Mouse (Mus musculus): ENCODE results near the gene Acap3. TPM values are rescaled to one million over a fixed set of nuclear protein-coding genes. Genes with fewer than 3 reads are reported as not detected.

The Acap3 gene
- polyA plus RNA-seq, 1 experiment from 2014 or later = 101 TPM

GRCm38 (mm10) chr4:155943534-155944249 is 52.1 kb downstream of the Acap3 start, which contains the start of gene Ube2j2:
TSS of gene Ube2j2 (plus strand) at chr4:155943831.
- ATAC-seq = peak; percentile 99
- Histone ChIP-seq H3K27ac (ENCODE audit: low read length) (peak within 1 kb of the TSS; percentile 74), H3K4me1 (replicated peaks; ENCODE audit: control insufficient read depth, insufficient read depth, low read length) (peaks cover 23% of the 10 kb centered on the region), H3K27me3 (replicated peaks; ENCODE audit: control insufficient read depth, insufficient read depth, low read length) (peaks cover 3% of the 10 kb centered on the region; the same call in 1 of the 2 replicates), H3K36me3 (ENCODE audit: control insufficient read depth, insufficient read depth) (peaks cover 8% of the 10 kb centered on the region; the same call in 1 of the 2 replicates), H3K4me3 (replicated peaks; ENCODE audit: low read length) (peak within 1 kb of the TSS; percentile 94), H3K4me2 (ENCODE audit: low read length) (peak within 1 kb of the TSS; percentile 98), H3K9me3 (ENCODE audit: control insufficient read depth, low read length) (no peaks in the 10 kb centered on the region), H3K9ac (replicated peaks; ENCODE audit: low read depth, low read length) (peak within 1 kb of the TSS; percentile 87)
- under 1% methylated on average over 85 of the region's 85 CpGs for WGBS

- peak overlapping the region; percentile 87 for H3K9ac ChIP-seq (replicated peaks; ENCODE audit: low read depth, low read length)
- peak; percentile 13; the same call in 1 of the 2 replicates for ATAC-seq
- no peak overlapping the region; the same call in 1 of the 2 replicates for H3K27ac ChIP-seq (ENCODE audit: low read length)
- H3K27me3 ChIP-seq (replicated peaks; ENCODE audit: control insufficient read depth, insufficient read depth, low read length) = peaks cover 3% of the 10 kb centered on the region; the same call in 1 of the 2 replicates
- peak overlapping the region; percentile 94 for H3K4me3 ChIP-seq (replicated peaks; ENCODE audit: low read length)
- H3K36me3 ChIP-seq (ENCODE audit: control insufficient read depth, insufficient read depth) = peaks cover 12% of the 10 kb centered on the region
- WGBS = under 1% methylated on average over 17 of the region's 17 CpGs
- no peaks in the 10 kb centered on the region for H3K9me3 ChIP-seq (ENCODE audit: control insufficient read depth, low read length)
- peaks cover 23% of the 10 kb centered on the region for H3K4me1 ChIP-seq (replicated peaks; ENCODE audit: control insufficient read depth, insufficient read depth, low read length)
- peak overlapping the region; percentile 98 for H3K4me2 ChIP-seq (ENCODE audit: low read length)
Measured at GRCm38 (mm10) chr4:155944271-155944670, 52.6 kb downstream of the Acap3 start.

- no peak for ATAC-seq
- no peak overlapping the region for H3K27ac ChIP-seq (ENCODE audit: low read length)
- no peak overlapping the region for H3K4me3 ChIP-seq (replicated peaks; ENCODE audit: low read length)
- H3K4me1 ChIP-seq (replicated peaks; ENCODE audit: control insufficient read depth, insufficient read depth, low read length) = peaks cover 23% of the 10 kb centered on the region
- H3K9me3 ChIP-seq (ENCODE audit: control insufficient read depth, low read length) = no peaks in the 10 kb centered on the region
- H3K36me3 ChIP-seq (ENCODE audit: control insufficient read depth, insufficient read depth) = peaks cover 31% of the 10 kb centered on the region
- no peaks in the 10 kb centered on the region for H3K27me3 ChIP-seq (replicated peaks; ENCODE audit: control insufficient read depth, insufficient read depth, low read length)
- no peak overlapping the region for H3K9ac ChIP-seq (replicated peaks; ENCODE audit: low read depth, low read length)
- H3K4me2 ChIP-seq (ENCODE audit: low read length) = no peak overlapping the region
Measured at GRCm38 (mm10) chr4:155947094-155947493, 55.5 kb downstream of the Acap3 start.

GRCm38 (mm10) chr4:155955491-155955890 is 63.9 kb downstream of the Acap3 start:
- Histone ChIP-seq H3K27me3 (replicated peaks; ENCODE audit: control insufficient read depth, insufficient read depth, low read length) (no peaks in the 10 kb centered on the region), H3K4me3 (replicated peaks; ENCODE audit: low read length) (no peak overlapping the region), H3K36me3 (ENCODE audit: control insufficient read depth, insufficient read depth) (peaks cover 25% of the 10 kb centered on the region), H3K9me3 (ENCODE audit: control insufficient read depth, low read length) (no peaks in the 10 kb centered on the region), H3K9ac (replicated peaks; ENCODE audit: low read depth, low read length) (no peak overlapping the region), H3K4me2 (ENCODE audit: low read length) (no peak overlapping the region), H3K27ac (ENCODE audit: low read length) (no peak overlapping the region), H3K4me1 (replicated peaks; ENCODE audit: control insufficient read depth, insufficient read depth, low read length) (no peaks in the 10 kb centered on the region)
- ATAC-seq = no peak
- 97% methylated on average over 6 of the region's 6 CpGs for WGBS

Small RNA genes within 50 kb of the gene (microRNA-seq; reads per million reads assigned to microRNA genes)
- not detected for gene Gm22991

Other genes with a start within 250 kb of the Acap3 start
- not detected in 2 replicates for gene Gm10563, start 246.4 kb upstream of the Acap3 start, polyA plus RNA-seq (2015; fragmentation: Nextera tagmentation; extraction: Ambion mirVana)
- gene Mmp23, start 238.4 kb upstream of the Acap3 start, polyA plus RNA-seq (2015; fragmentation: Nextera tagmentation; extraction: Ambion mirVana) = 3.0 and 3.2 TPM in 2 replicates
- gene Mib2, start 222.6 kb upstream of the Acap3 start, polyA plus RNA-seq (2015; fragmentation: Nextera tagmentation; extraction: Ambion mirVana) = 49.8 and 63.1 TPM in 2 replicates
- gene Fndc10, start 197.5 kb upstream of the Acap3 start, polyA plus RNA-seq (2015; fragmentation: Nextera tagmentation; extraction: Ambion mirVana) = 4.8 and 7.5 TPM in 2 replicates
- gene Ssu72, start 187.0 kb upstream of the Acap3 start, polyA plus RNA-seq (2015; fragmentation: Nextera tagmentation; extraction: Ambion mirVana) = 134 and 150 TPM in 2 replicates
- 7.3 and 11.4 TPM in 2 replicates for gene Tmem240, start 157.0 kb upstream of the Acap3 start, polyA plus RNA-seq (2015; fragmentation: Nextera tagmentation; extraction: Ambion mirVana)
- gene Atad3a, start 130.7 kb upstream of the Acap3 start, polyA plus RNA-seq (2015; fragmentation: Nextera tagmentation; extraction: Ambion mirVana) = 98.2 and 101 TPM in 2 replicates
- gene Vwa1, start 117.1 kb upstream of the Acap3 start, polyA plus RNA-seq (2015; fragmentation: Nextera tagmentation; extraction: Ambion mirVana) = 27.3 and 29.6 TPM in 2 replicates
- gene Tmem88b, start 105.9 kb upstream of the Acap3 start, polyA plus RNA-seq (2015; fragmentation: Nextera tagmentation; extraction: Ambion mirVana) = 0.47 and 0.53 TPM in 2 replicates
- gene Ankrd65, start 101.4 kb upstream of the Acap3 start, polyA plus RNA-seq (2015; fragmentation: Nextera tagmentation; extraction: Ambion mirVana) = not detected in 2 replicates
- 214 and 231 TPM in 2 replicates for gene Mrpl20, start 88.9 kb upstream of the Acap3 start, polyA plus RNA-seq (2015; fragmentation: Nextera tagmentation; extraction: Ambion mirVana)
- 176 and 188 TPM in 2 replicates for gene Ccnl2, start 79.3 kb upstream of the Acap3 start, polyA plus RNA-seq (2015; fragmentation: Nextera tagmentation; extraction: Ambion mirVana)
- 111 and 121 TPM in 2 replicates for gene Aurkaip1, start 60.5 kb upstream of the Acap3 start, polyA plus RNA-seq (2015; fragmentation: Nextera tagmentation; extraction: Ambion mirVana)
- gene Mxra8, start 52.1 kb upstream of the Acap3 start, polyA plus RNA-seq (2015; fragmentation: Nextera tagmentation; extraction: Ambion mirVana) = 16.9 and 19.8 TPM in 2 replicates
- gene Dvl1, start 44.4 kb upstream of the Acap3 start, polyA plus RNA-seq (2015; fragmentation: Nextera tagmentation; extraction: Ambion mirVana) = 7.0 and 10.0 TPM in 2 replicates
- gene Tas1r3, start 28.5 kb upstream of the Acap3 start, polyA plus RNA-seq (2015; fragmentation: Nextera tagmentation; extraction: Ambion mirVana) = 0.72 and 0.84 TPM in 2 replicates
- gene Cptp, start 22.4 kb upstream of the Acap3 start, polyA plus RNA-seq (2015; fragmentation: Nextera tagmentation; extraction: Ambion mirVana) = 22.5 and 23.8 TPM in 2 replicates
- 89.8 and 100 TPM in 2 replicates for gene Ints11, start 22.3 kb upstream of the Acap3 start, polyA plus RNA-seq (2015; fragmentation: Nextera tagmentation; extraction: Ambion mirVana)
- gene Pusl1, start within 50 bp of the Acap3 start, polyA plus RNA-seq (2015; fragmentation: Nextera tagmentation; extraction: Ambion mirVana) = 68.0 and 70.3 TPM in 2 replicates
- gene Ube2j2, start 52.0 kb downstream of the Acap3 start, polyA plus RNA-seq (2015; fragmentation: Nextera tagmentation; extraction: Ambion mirVana) = 115 and 121 TPM in 2 replicates
- gene C1qtnf12, start 70.5 kb downstream of the Acap3 start, polyA plus RNA-seq (2015; fragmentation: Nextera tagmentation; extraction: Ambion mirVana) = 6.3 and 9.2 TPM in 2 replicates
- gene B3galt6, start 100.8 kb downstream of the Acap3 start, polyA plus RNA-seq (2015; fragmentation: Nextera tagmentation; extraction: Ambion mirVana) = 26.8 and 30.4 TPM in 2 replicates
- 118 and 125 TPM in 2 replicates for gene Sdf4, start 101.0 kb downstream of the Acap3 start, polyA plus RNA-seq (2015; fragmentation: Nextera tagmentation; extraction: Ambion mirVana)
- gene Tnfrsf4, start 122.0 kb downstream of the Acap3 start, polyA plus RNA-seq (2015; fragmentation: Nextera tagmentation; extraction: Ambion mirVana) = 1.0 and 1.4 TPM in 2 replicates
- gene Tnfrsf18, start 134.3 kb downstream of the Acap3 start, polyA plus RNA-seq (2015; fragmentation: Nextera tagmentation; extraction: Ambion mirVana) = 0.60 and 1.5 TPM in 2 replicates
- gene Ttll10, start 167.6 kb downstream of the Acap3 start, polyA plus RNA-seq (2015; fragmentation: Nextera tagmentation; extraction: Ambion mirVana) = not detected in 2 replicates
- gene 9430015G10Rik, start 218.2 kb downstream of the Acap3 start, polyA plus RNA-seq (2015; fragmentation: Nextera tagmentation; extraction: Ambion mirVana) = 43.2 and 45.8 TPM in 2 replicates
- gene Rnf223, start 238.7 kb downstream of the Acap3 start, polyA plus RNA-seq (2015; fragmentation: Nextera tagmentation; extraction: Ambion mirVana) = 0.42 and 0.73 TPM in 2 replicates

Measured in forebrain, embryonic 16.5 days (tissue).